Mouse (Mus musculus) B cell, adult 2 months (primary cell): ENCODE data around the gene Tmem74b.

Experiments used
- DNase-seq, 2 experiments: peaks; one replicate each; pipeline ENCODE4 v3.0.0; 2022

Gene Tmem74b

GRCm38 (mm10) chr2:151701231-151702145 is at the start of gene Tmem74b:
Tmem74b (plus strand) TSS chr2:151702008.
- no peak for DNase-seq

GRCm38 (mm10) chr2:151652053-151652452 is 49.8 kb upstream of the Tmem74b start:
- DNase-seq: no peak

- no peak for DNase-seq
Observed at GRCm38 (mm10) chr2:151668433-151668832, 33.4 kb upstream of the Tmem74b start, which contains the start of gene Rad21l. Rad21l (minus strand) TSS chr2:151668533.

- DNase-seq: no peak
Observed at GRCm38 (mm10) chr2:151670026-151670967, 31.5 kb upstream of the Tmem74b start.

- DNase-seq: no peak
Observed at GRCm38 (mm10) chr2:151670968-151671329, 30.9 kb upstream of the Tmem74b start.

GRCm38 (mm10) chr2:151676234-151676633 is 25.6 kb upstream of the Tmem74b start:
- no peak for DNase-seq

- DNase-seq: no peak
Observed at GRCm38 (mm10) chr2:151682357-151682756, 19.5 kb upstream of the Tmem74b start.

GRCm38 (mm10) chr2:151682976-151683375 is 18.8 kb upstream of the Tmem74b start:
- DNase-seq: no peak

GRCm38 (mm10) chr2:151702146-151702850 is 490 bp downstream of the Tmem74b start:
- no peak for DNase-seq

GRCm38 (mm10) chr2:151702851-151703190 is 1.0 kb downstream of the Tmem74b start:
- no peak for DNase-seq

GRCm38 (mm10) chr2:151712647-151713046 is 10.8 kb downstream of the Tmem74b start:
- peak; percentile 12 to 19 for DNase-seq

GRCm38 (mm10) chr2:151715526-151715925 is 13.7 kb downstream of the Tmem74b start:
- no peak for DNase-seq

GRCm38 (mm10) chr2:151716318-151717055 is 14.7 kb downstream of the Tmem74b start:
- DNase-seq: no peak

GRCm38 (mm10) chr2:151724094-151724493 is 22.3 kb downstream of the Tmem74b start:
- DNase-seq: no peak

- DNase-seq: no peak
Observed at GRCm38 (mm10) chr2:151733151-151733865, 31.5 kb downstream of the Tmem74b start.

GRCm38 (mm10) chr2:151735422-151735821 is 33.6 kb downstream of the Tmem74b start:
- no peak for DNase-seq

- DNase-seq: no peak
Observed at GRCm38 (mm10) chr2:151738460-151738859, 36.7 kb downstream of the Tmem74b start.

GRCm38 (mm10) chr2:151739081-151739480 is 37.3 kb downstream of the Tmem74b start:
- no peak for DNase-seq

- no peak for DNase-seq
Observed at GRCm38 (mm10) chr2:151739505-151739904, 37.7 kb downstream of the Tmem74b start.

GRCm38 (mm10) chr2:151740741-151741526 is 39.1 kb downstream of the Tmem74b start:
- DNase-seq: peak; percentile 88 to 89

GRCm38 (mm10) chr2:151742084-151742483 is 40.3 kb downstream of the Tmem74b start:
- DNase-seq: no peak
